Mouse (Mus musculus) spleen, adult 12 weeks (tissue): ENCODE results near the gene Miga2.

Experiments used
- DNase-seq: peaks from one replicate; pipeline ENCODE4 v3.0.0; 2022; ENCODE audit warnings: low spot score

Miga2 gene

GRCm38 (mm10) chr2:30358533-30359531 lies 5.2 kb upstream of the Miga2 start, which contains the start of gene Sh3glb2:
Gene Sh3glb2, minus strand, starts transcription at chr2:30359337.
- peak; percentile 83 for DNase-seq

GRCm38 (mm10) chr2:30360626-30361025 lies 3.4 kb upstream of the Miga2 start:
- DNase-seq, result no peak

GRCm38 (mm10) chr2:30362865-30363264 lies 1.2 kb upstream of the Miga2 start:
- DNase-seq, result no peak

GRCm38 (mm10) chr2:30365281-30366069 lies 1.4 kb downstream of the Miga2 start:
- no peak for DNase-seq

- DNase-seq, result no peak
Observed at GRCm38 (mm10) chr2:30366203-30366602, 2.2 kb downstream of the Miga2 start.

- DNase-seq, result no peak
Observed at GRCm38 (mm10) chr2:30371544-30371943, 7.5 kb downstream of the Miga2 start.

GRCm38 (mm10) chr2:30372726-30373125 lies 8.7 kb downstream of the Miga2 start:
- DNase-seq, result no peak

- no peak for DNase-seq
Observed at GRCm38 (mm10) chr2:30375893-30376292, 11.9 kb downstream of the Miga2 start.

- DNase-seq, result no peak
Observed at GRCm38 (mm10) chr2:30377721-30378120, 13.7 kb downstream of the Miga2 start.

- no peak for DNase-seq
Observed at GRCm38 (mm10) chr2:30379307-30379706, 15.3 kb downstream of the Miga2 start.

GRCm38 (mm10) chr2:30380564-30381376 lies 16.7 kb downstream of the Miga2 start:
- DNase-seq, result no peak

- peak; percentile 26 for DNase-seq
Observed at GRCm38 (mm10) chr2:30381377-30381725, 17.3 kb downstream of the Miga2 start.

GRCm38 (mm10) chr2:30384814-30385213 lies 20.8 kb downstream of the Miga2 start:
- no peak for DNase-seq

- DNase-seq, result no peak
Observed at GRCm38 (mm10) chr2:30385591-30385990, 21.6 kb downstream of the Miga2 start.

GRCm38 (mm10) chr2:30386913-30387312 lies 22.9 kb downstream of the Miga2 start:
- no peak for DNase-seq

- no peak for DNase-seq
Observed at GRCm38 (mm10) chr2:30389000-30389399, 25.0 kb downstream of the Miga2 start.

GRCm38 (mm10) chr2:30392114-30392576 lies 28.1 kb downstream of the Miga2 start, which contains the start of gene Dolpp1:
Gene Dolpp1, plus strand, starts transcription at chr2:30392254.
- DNase-seq, result peak; percentile 93

GRCm38 (mm10) chr2:30392577-30393369 lies 28.7 kb downstream of the Miga2 start:
- peak; percentile 35 for DNase-seq

GRCm38 (mm10) chr2:30393370-30393656 lies 29.3 kb downstream of the Miga2 start:
- DNase-seq, result no peak

- no peak for DNase-seq
Observed at GRCm38 (mm10) chr2:30395757-30396156, 31.7 kb downstream of the Miga2 start.

GRCm38 (mm10) chr2:30396246-30396645 lies 32.2 kb downstream of the Miga2 start:
- DNase-seq, result no peak
